Mouse (Mus musculus): ENCODE data around the gene Ascl2.

The Ascl2 gene

DNA sequence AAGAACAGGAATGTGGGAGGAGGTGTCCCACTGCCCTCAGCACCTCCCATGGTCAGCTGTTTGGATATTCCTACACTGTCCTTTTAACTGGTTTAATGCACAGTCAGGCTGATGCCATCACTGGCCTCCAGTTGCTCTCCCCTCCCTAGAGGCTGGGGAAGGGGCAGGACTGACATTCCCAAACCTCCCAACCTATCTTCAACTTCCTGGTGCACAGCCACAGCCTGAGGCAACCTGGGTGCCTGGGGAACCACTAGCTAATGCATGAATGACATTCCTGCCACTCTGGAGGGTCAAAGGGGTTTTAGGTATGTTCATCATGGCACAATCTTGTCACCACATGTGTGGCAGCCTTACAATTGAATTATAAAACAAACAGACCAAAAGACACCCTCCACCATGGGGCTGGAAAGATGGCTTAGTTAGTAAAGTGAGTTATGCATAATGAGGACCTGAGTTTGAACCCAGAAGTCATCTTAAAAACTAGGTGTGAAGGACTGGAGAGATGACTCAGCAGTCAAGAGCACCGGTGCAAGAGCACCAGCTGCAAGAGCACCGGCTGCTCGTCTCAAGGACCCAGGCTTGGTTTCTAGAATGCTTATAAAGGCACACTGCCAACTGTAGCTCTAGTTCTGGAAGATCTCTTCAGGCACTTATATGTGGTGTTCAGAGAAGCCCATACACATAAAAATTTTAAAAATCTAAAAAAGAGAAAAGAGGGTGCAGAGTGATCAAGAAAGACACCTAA is 28.5 kb upstream of the Ascl2 start:
- no peak for DNase-seq

GRCm38 (mm10) chr7:142996998-142997397 is 27.9 kb upstream of the Ascl2 start:
- no peak for DNase-seq

- DNase-seq: no peak
These were observed 26.7 kb upstream of the Ascl2 start for GRCm38 (mm10) chr7:142995630-142996338.

GRCm38 (mm10) chr7:142995004-142995403 is 25.9 kb upstream of the Ascl2 start:
- no peak for DNase-seq

DNA sequence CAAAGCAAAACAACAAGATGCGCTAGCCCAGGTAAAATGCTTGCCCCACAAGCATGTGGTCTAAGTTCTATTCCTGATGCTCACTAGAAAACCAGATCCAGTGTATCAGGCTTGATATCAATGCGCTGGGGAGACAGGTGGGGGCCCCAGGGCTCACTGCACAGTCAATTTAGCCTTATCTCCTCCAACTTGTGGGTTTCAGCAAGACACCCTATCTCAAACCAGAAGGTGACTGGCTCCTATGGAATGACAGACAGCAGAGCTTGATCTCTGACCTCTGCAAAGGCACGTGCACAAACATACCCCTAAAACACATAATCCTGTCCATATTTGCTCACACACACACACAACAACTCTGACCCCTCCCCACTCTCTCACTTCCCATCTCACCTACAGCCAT is 18.7 kb upstream of the Ascl2 start:
- no peak for DNase-seq

DNA sequence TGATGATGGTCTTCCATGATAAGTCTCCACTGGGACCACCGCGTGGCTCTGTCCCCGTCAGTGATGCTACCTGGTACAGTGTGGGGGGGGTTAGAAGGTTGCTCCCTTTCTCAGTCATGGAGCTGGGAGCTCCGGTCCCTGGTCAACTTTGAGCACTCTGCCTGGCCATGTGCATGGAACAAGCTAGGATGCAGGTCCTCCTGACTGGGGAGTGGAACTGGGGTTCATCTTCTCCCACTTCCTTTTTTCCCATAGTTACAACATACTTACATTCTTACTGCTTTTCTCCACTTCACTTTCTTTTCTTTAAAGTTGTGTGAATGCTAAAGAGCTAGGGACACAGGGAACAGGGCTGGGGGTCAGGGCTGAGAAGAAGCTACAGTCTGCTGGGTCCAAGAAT is 16.1 kb upstream of the Ascl2 start:
- no peak for DNase-seq

GRCm38 (mm10) chr7:142981908-142982307 is 12.8 kb upstream of the Ascl2 start:
- no peak for DNase-seq

DNA sequence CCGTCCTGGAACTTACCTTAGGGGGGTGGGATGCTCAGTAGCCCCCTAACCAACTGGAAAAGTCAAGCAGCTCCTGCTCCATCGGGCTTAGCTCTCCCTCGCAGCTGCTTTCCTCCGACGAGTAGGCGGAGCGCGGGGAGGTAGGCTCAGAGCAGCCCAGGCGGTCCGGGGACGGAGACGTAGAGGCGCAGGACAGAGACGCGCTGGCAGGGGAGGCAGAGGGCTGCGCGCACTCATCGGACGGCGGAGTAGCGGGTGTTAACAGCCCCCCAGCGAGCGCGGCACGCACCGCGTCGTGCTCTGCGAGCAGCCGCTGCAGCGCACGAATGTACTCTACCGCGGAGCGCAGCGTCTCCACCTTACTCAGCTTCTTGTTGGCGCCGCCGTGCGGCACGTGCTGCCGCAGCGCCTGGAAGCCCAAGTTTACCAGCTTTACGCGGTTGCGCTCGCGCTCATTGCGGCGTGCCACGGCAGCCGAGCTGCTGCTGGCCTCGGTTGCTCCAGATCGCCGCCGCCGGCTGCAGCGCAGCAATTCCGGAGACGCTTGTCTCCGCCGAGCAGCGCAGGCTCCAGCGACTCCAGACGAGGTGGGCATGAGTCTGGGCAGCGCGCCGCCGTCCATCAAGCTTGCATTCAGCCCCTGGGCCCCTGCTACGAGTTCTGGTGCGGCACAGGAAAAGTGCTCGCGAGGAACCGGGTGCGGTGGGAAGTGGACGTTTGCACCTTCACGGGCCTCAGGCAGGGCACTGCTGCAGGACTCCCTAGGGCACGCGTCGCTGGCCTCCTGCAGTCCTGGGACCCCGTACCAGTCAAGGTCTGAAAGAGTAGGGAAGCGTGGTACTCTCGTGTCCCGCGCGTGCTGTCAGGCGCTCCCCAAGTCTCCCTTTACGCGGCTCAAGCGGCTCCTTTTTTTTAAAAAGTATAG is 918 bp downstream of the Ascl2 start:
- DNase-seq: peak; percentile 34 to 49

DNA sequence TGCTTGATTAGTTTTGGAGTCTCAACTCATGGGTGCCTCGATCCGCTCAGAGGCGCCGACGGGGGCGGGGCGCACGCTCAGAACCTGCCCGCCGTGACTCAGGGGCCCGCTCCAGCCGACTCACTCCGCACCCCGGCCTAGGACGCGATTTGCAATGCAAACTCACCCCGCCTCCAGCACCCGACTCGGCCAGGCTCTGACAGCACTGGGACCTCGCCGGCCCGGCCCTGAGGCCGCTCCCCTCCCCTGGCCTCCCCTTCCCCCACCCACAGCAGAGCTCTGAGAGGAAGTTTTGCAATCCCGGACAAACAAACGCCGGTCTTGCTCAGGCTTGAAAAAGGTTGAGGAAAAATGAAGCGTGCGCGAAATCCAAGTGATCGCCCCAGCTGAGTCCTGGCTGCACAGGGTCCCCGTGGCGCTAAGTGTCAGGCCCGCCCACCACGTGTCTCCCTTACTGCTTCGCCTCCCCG is 1.6 kb downstream of the Ascl2 start:
- no peak for DNase-seq

DNA sequence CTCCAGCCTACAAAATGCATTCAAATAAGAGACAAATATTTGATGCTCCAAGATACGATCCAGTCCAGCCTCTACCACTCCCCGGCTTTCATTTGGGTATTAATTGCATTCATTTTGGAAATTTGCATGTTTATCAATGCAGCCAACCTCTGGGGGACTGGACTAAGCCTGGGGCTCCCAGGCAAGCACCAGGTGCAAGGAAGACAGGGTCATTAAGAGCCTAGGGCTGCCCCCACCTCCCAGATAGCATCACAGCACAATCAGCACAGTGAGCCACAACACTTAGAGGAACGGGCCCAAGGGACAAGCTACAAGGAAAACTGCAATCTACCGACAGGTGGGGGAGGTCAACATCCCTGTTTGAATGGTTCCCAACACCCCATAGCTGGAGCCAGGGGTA is 9.3 kb downstream of the Ascl2 start:
- no peak for DNase-seq

DNA sequence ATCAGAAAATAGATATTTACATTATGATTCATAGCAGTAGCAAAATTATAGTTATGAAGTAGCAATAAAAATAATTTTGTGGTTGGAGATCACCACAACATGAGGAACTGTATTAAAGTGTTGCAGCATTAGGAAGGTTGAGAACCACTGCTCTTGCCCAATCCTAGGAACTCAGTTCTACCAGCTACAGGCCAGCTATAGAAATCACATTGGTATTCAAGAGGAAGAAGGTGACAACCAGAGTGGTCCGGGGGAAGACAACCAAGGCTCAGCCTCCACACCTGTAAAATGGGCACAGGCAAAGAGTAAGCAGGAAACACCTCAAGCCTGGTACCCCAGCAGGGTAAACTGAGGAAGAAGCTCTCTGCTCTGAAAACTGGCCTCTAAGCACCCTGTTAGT is 10.2 kb downstream of the Ascl2 start:
- no peak for DNase-seq

- DNase-seq: no peak
These were observed 13.0 kb downstream of the Ascl2 start for GRCm38 (mm10) chr7:142956018-142956417.

DNA sequence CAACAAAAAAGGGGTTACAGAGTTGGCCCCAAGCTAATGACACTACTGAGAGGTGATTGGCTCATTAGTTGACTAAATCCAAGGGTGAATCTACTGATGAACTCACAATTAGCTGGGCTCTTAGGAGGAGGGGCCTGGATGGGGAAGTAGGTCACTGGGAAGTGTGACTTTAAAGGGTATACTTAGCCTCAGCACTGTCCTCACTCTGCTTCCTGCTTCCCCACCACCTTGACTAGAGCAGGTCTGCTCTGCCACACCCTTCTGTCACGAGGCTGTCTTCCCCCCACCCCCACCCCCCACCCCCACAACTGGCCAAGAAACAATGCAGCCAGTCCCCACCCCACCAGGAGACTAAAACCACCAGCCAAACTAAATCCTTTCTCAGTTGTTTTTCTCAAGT is 19.5 kb downstream of the Ascl2 start:
- DNase-seq: no peak

DNA sequence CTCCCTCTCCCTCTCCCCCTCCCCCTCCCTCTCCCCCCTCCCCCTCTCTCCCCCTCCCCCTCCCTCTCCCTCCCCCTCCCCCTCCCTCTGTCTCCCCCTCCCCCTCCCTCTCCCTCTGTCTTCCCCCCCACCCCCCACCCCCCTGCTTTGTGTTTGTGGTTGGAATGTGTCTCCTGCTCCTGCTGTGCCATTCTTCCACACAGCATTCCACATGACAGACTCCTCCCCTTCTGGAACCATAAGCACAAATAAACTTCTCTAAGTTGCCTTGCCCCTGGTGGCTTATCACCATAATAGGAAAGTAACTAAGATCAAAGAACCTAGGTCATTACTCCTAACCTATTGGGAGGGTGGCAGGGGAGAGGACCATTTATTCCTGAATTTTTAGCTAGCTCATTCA is 31.4 kb downstream of the Ascl2 start:
- DNase-seq: no peak

GRCm38 (mm10) chr7:142935708-142936107 is 33.4 kb downstream of the Ascl2 start:
- no peak for DNase-seq

- no peak for DNase-seq
These were observed 36.6 kb downstream of the Ascl2 start for GRCm38 (mm10) chr7:142932469-142932868.

DNA sequence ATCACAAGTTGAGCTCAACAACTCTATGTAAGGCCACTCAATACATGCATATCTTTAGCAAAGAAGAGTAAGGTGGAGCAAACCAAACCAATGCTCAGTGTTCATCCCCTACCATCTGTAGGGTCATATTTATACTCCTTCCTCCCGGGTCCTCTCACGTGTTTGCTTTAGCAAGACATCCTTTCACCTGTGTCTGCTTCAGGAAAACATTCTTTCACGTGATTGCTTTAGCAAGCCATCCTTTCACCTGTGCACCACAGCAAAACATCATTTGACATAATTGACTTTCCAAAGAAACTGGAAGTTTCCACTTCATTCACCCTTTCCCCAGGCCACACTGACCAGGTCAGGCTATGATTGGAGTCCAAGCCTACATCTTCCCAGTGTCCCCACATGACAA is 38.0 kb downstream of the Ascl2 start, which contains the start of gene Th:
Gene Th (minus strand): TSS at position 101 of the 400 bp plus-strand sequence.
- DNase-seq: no peak

- no peak for DNase-seq
These were observed 39.5 kb downstream of the Ascl2 start for GRCm38 (mm10) chr7:142929516-142929915.

- DNase-seq: no peak
These were observed 41.8 kb downstream of the Ascl2 start for GRCm38 (mm10) chr7:142927293-142927692.

DNA sequence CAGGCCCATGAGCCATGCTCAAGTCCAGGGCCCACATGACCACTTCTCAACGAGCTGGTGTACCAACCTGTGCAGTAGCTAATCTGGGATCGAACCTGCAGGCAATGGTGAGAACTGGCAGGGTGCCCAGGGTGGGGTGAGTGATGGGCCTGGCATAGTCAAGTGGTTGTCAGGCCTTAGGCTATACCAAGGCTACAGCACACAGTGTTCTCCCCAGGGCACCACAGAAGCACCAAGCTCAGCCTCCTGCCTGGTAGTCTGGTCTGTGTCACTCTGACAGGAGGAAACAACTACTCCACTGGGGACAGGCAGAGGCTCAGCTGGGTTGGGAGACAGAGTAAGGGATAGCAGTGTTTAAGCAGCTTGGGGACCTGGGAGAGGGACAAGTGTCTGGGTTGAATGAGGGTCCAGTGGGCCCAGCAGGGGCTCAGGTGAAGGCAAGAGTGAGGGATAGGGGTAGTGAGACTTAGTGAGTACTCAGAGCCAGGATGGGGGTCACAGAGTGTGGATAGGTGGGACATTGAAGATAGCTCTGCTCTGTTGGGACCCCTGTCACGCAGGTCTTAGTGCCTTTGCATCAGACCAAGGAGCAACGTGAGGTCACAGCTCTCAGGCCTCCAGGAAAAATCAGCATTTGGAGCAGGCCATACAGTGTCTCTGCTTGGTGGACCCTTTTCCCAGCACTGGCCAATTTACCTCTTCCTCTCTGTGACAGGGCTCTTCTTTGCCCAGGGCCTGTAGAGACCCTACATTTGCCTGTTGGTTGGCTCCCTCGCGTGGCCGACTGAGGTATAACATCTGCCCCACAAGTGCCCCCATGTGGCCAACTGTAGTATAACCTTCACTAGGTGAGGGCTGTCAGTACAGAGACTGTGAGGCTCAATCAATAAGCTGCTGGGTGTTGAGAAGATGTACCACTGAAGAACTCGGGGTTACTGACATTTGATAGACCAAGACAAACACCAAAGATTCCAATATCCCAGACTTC is 50.1 kb downstream of the Ascl2 start:
- peak; percentile 71 to 82 for DNase-seq

DNA sequence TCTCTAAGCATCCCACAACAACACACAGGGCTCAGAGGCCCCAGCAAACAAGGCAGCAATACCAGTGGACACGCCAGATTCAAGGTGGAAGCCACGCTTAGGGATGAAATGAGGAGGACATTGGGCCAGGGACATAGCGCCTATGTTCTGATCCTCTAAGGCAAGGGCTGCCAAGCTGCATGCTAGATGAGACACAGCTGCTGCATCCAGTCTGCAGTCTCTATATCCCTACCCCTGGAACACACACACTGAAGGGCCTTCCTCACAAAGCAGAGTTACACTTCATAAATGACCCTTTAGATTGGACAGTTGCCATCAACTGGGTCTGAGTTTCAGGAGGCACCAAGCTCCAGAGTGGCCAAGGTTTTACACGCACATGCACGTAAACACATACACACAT is 51.4 kb downstream of the Ascl2 start:
- no peak for DNase-seq

All from thymus, postnatal 36 days (tissue).